Mouse (Mus musculus) cerebellum, adult 2 months (tissue): Measurements from ENCODE around the gene Mrgprg.

ENCODE experiments used
- CTCF ChIP-seq: fragments of 200-500 bp; IDR thresholded peaks from 2 replicates; pipeline ENCODE4 v1.5.1; 2011; ENCODE audit warnings: low read depth, mild to moderate bottlenecking, control low read depth, low read length, moderate library complexity, borderline replicate concordance; ENCODE audit not compliant: insufficient read depth
- POLR2A ChIP-seq: fragments of 200-500 bp; IDR thresholded peaks from 2 replicates; pipeline ENCODE4 v1.6.1; 2011; ENCODE audit warnings: low read length, control low read depth, borderline replicate concordance; ENCODE audit not compliant: insufficient read depth

DNA sequence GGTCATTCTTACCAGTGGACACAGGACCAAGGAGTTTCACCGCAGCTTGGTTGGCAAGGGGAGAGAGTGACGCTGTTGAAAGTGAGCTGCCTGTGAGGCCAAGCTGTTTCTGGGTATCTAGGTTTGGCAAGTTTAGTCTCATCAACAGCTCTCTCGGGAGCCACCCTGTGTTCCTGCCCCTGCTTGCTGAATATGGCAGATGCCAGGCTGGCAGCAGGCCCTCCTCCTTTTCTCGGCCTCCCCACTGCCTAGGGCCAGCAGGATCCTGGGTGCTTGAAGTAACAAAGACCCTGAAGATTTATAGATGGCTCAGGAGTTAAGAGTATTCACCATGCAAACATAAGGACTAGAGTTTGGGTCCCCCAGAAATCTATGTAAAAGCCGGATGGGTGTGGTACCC is 44.1 kb downstream of the Mrgprg start:
- TF ChIP-seq POLR2A (no peak), CTCF (no peak)
